Mouse (Mus musculus) neutrophil, adult 65 days (primary cell): ENCODE measurements around the gene Tmc8. TPM values are rescaled to one million over a fixed set of nuclear protein-coding genes. Genes with fewer than 3 reads are reported as not detected.

Experiments used
- total RNA-seq: library from RNA; stranded (reverse); gene quantifications from 2 replicates; pipeline ENCODE4 v1.2.4, GENCODE M21; 2023

Gene Tmc8
- 43.7 and 56.3 TPM in 2 replicates for total RNA-seq

GRCm38 (mm10) chr11:117781993-117782704, at the start of gene Tmc8, which contains the start of gene Tmc6:
Gene Tmc8 (plus strand): TSS chr11:117782076.
Gene Tmc6 (minus strand): TSS chr11:117782198.

DNA sequence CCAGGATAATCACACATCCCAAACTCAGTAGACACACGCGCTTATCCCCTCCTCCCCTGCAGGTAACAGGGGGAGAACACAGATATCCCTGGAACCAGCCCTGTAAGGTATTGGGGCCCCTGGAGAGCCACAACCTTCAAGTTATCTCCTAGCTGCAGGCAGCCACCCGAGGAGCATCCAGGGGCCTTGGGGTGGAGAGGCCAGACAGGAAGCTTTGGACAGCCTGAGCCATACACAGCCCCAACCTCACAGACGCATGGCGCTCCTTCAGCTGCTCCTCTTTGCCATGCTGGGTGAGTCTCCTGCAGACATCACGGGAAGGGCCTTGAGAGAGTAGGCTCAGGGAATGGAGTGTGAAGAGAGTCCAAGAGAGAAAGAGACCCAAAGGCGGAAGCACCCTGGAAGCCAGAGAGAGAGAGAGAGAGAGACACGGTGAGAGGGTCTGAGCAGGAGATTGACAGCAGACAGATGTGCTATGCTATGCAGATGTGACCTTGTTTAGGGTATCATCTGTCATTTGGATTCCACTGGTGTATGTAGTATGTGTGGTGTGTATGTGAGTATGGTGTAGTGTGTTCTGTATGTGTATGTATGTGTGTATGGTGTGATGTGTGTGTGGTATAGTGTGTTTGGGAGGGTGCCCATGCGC, 15.8 kb downstream of the Tmc8 start, which contains the start of gene 6030468B19Rik:
Gene 6030468B19Rik, plus strand, starts transcription at position 150 of the 649 bp plus-strand sequence.

DNA sequence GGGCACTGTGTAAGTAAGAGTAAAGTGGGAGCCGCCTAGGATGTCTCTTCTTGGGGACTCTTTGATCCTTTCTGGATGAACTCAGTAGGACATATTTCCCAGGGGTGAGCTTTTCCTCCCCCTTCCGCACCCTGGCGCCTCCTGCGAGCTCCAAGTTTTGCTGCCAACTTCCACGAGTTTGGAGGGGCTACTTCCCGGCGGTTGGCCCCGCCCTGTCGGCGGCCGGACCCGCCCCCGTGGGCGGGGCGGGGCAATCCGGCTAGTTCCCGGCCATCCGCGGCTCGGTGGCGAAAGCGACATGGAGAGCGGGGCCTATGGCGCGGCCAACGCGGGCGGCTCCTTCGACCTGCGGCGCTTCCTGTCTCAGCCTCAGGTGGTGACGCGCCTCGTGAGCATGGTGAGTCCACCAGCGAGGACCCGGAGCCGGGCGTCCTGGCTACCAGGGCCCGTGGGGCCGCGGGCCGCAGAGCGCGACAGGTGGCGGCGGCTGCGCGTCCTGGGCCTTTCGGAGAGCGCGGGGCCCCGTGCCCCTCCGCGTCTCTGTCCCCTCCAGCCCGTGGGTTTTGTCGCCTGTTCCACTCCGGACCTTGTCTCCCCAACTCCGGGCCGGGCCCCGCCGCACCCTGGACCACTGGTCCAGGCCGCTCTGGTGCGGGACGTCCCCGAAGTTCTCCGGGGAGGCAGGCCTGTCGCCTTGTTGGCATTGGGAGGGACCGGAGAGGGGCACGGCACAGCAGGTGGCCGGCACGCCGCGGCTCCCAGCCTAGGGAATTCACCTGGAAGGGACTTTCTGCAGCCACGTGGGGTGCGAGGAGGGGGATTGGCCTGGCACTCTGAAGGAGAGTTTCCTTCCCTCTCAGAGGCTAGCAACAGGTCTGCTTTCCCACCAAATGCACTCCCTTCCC, 27.8 kb downstream of the Tmc8 start, which contains the start of the genes Gm20708 and Syngr2:
Gene Gm20708, plus strand, starts transcription at position 262 of the 905 bp plus-strand sequence.
Gene Syngr2, plus strand, starts transcription at position 262 of the 905 bp plus-strand sequence.

GRCm38 (mm10) chr11:117825333-117826101, 43.6 kb downstream of the Tmc8 start, which contains the start of the genes Afmid and Tk1:
Gene Afmid (plus strand): TSS chr11:117825924.
Gene Tk1 (minus strand): TSS chr11:117826092.

Other genes with a start within 250 kb of the Tmc8 start
- 27.2 and 37.5 TPM in 2 replicates for gene Tnrc6c, start 127.8 kb upstream of the Tmc8 start, total RNA-seq
- 144 and 146 TPM in 2 replicates for gene Tmc6, start 122 bp downstream of the Tmc8 start, total RNA-seq
- not detected in 2 replicates for gene 6030468B19Rik, start 15.6 kb downstream of the Tmc8 start, total RNA-seq
- 0.98 and 2.7 TPM in 2 replicates for gene Gm20708, start 27.6 kb downstream of the Tmc8 start, total RNA-seq
- gene Syngr2, start 27.6 kb downstream of the Tmc8 start, total RNA-seq = 83.5 and 88.6 TPM in 2 replicates
- 3.8 and 4.7 TPM in 2 replicates for gene Afmid, start 43.8 kb downstream of the Tmc8 start, total RNA-seq
- 45.5 and 52.2 TPM in 2 replicates for gene Tk1, start 44.0 kb downstream of the Tmc8 start, total RNA-seq
- 65.2 and 66.4 TPM in 2 replicates for gene Birc5, start 67.2 kb downstream of the Tmc8 start, total RNA-seq
- not detected in 2 replicates for gene Tmem235, start 78.7 kb downstream of the Tmc8 start, total RNA-seq
- not detected in 2 replicates for gene Tha1, start 91.4 kb downstream of the Tmc8 start, total RNA-seq
- gene Socs3, start 188.0 kb downstream of the Tmc8 start, total RNA-seq = 44.4 and 55.1 TPM in 2 replicates
- gene Pgs1, start 204.2 kb downstream of the Tmc8 start, total RNA-seq = 90.7 and 154 TPM in 2 replicates